Mouse (Mus musculus): Measurements from ENCODE around the gene Zswim3. TPM values are rescaled to one million over a fixed set of nuclear protein-coding genes. Genes with fewer than 3 reads are reported as not detected.

Zswim3 gene
- polyA plus RNA-seq, 1 experiment from 2014 or later = 13.0 TPM

- DNase-seq (ENCODE audit: low spot score) (no peak), ATAC-seq (no peak)
- H3K9ac ChIP-seq (ENCODE audit: low read length) = no peak overlapping the region
- no peaks in the 10 kb centered on the region for H3K9me3 ChIP-seq (replicated peaks; ENCODE audit: control insufficient read depth, low read length)
- no peak overlapping the region for H3K27ac ChIP-seq (ENCODE audit: low read depth, low read length)
- no peaks in the 10 kb centered on the region for H3K27me3 ChIP-seq (replicated peaks; ENCODE audit: control insufficient read depth, insufficient read depth, low read length)
- no peaks in the 10 kb centered on the region for H3K36me3 ChIP-seq (ENCODE audit: control insufficient read depth, insufficient read depth, low read length)
- no peak overlapping the region for H3K4me3 ChIP-seq (ENCODE audit: low read depth, low read length)
- 83% methylated on average over 7 of the region's 7 CpGs for WGBS
- no peaks in the 10 kb centered on the region for H3K4me1 ChIP-seq (ENCODE audit: control insufficient read depth, insufficient read depth, low read length)
- H3K4me2 ChIP-seq (ENCODE audit: low read length) = no peak overlapping the region
These were observed 63.6 kb downstream of the Zswim3 start for GRCm38 (mm10) chr2:164868491-164868890.

Other genes with a start within 250 kb of the Zswim3 start
- 5.2 and 5.8 TPM in 2 replicates for gene Wfdc2, start 242.7 kb upstream of the Zswim3 start, polyA plus RNA-seq (2014; fragmentation: Nextera tagmentation; extraction: Ambion mirVana)
- not detected in 2 replicates for gene Spint3, start 231.6 kb upstream of the Zswim3 start, polyA plus RNA-seq (2014; fragmentation: Nextera tagmentation; extraction: Ambion mirVana)
- gene Wfdc6a, start 219.7 kb upstream of the Zswim3 start, polyA plus RNA-seq (2014; fragmentation: Nextera tagmentation; extraction: Ambion mirVana) = not detected in 2 replicates
- not detected in 2 replicates for gene Eppin, start 211.5 kb upstream of the Zswim3 start, polyA plus RNA-seq (2014; fragmentation: Nextera tagmentation; extraction: Ambion mirVana)
- not detected in 2 replicates for gene Wfdc6b, start 191.6 kb upstream of the Zswim3 start, polyA plus RNA-seq (2014; fragmentation: Nextera tagmentation; extraction: Ambion mirVana)
- not detected in 2 replicates for gene Wfdc8, start 191.5 kb upstream of the Zswim3 start, polyA plus RNA-seq (2014; fragmentation: Nextera tagmentation; extraction: Ambion mirVana)
- not detected in 2 replicates for gene Wfdc16, start 166.3 kb upstream of the Zswim3 start, polyA plus RNA-seq (2014; fragmentation: Nextera tagmentation; extraction: Ambion mirVana)
- not detected in 2 replicates for gene Wfdc10, start 149.1 kb upstream of the Zswim3 start, polyA plus RNA-seq (2014; fragmentation: Nextera tagmentation; extraction: Ambion mirVana)
- not detected in 2 replicates for gene Wfdc9, start 148.5 kb upstream of the Zswim3 start, polyA plus RNA-seq (2014; fragmentation: Nextera tagmentation; extraction: Ambion mirVana)
- gene Wfdc11, start 131.0 kb upstream of the Zswim3 start, polyA plus RNA-seq (2014; fragmentation: Nextera tagmentation; extraction: Ambion mirVana) = not detected in 2 replicates
- not detected in 2 replicates for gene Wfdc13, start 120.0 kb upstream of the Zswim3 start, polyA plus RNA-seq (2014; fragmentation: Nextera tagmentation; extraction: Ambion mirVana)
- gene Spint4, start 106.6 kb upstream of the Zswim3 start, polyA plus RNA-seq (2014; fragmentation: Nextera tagmentation; extraction: Ambion mirVana) = not detected in 2 replicates
- gene Spint5, start 89.8 kb upstream of the Zswim3 start, polyA plus RNA-seq (2014; fragmentation: Nextera tagmentation; extraction: Ambion mirVana) = not detected in 2 replicates
- gene Wfdc3, start 59.2 kb upstream of the Zswim3 start, polyA plus RNA-seq (2014; fragmentation: Nextera tagmentation; extraction: Ambion mirVana) = 0.35 and 0.77 TPM in 2 replicates
- 62.2 and 64.9 TPM in 2 replicates for gene Dnttip1, start 59.1 kb upstream of the Zswim3 start, polyA plus RNA-seq (2014; fragmentation: Nextera tagmentation; extraction: Ambion mirVana)
- gene Ube2c, start 35.2 kb upstream of the Zswim3 start, polyA plus RNA-seq (2014; fragmentation: Nextera tagmentation; extraction: Ambion mirVana) = 162 and 198 TPM in 2 replicates
- gene Tnnc2, start 25.1 kb upstream of the Zswim3 start, polyA plus RNA-seq (2014; fragmentation: Nextera tagmentation; extraction: Ambion mirVana) = not detected in 2 replicates
- gene Snx21, start 19.3 kb upstream of the Zswim3 start, polyA plus RNA-seq (2014; fragmentation: Nextera tagmentation; extraction: Ambion mirVana) = 20.4 and 22.8 TPM in 2 replicates
- 12.0 and 14.3 TPM in 2 replicates for gene Acot8, start 216 bp upstream of the Zswim3 start, polyA plus RNA-seq (2014; fragmentation: Nextera tagmentation; extraction: Ambion mirVana)
- 19.5 and 23.5 TPM in 2 replicates for gene Zswim1, start 17.6 kb downstream of the Zswim3 start, polyA plus RNA-seq (2014; fragmentation: Nextera tagmentation; extraction: Ambion mirVana)
- gene Spata25, start 23.4 kb downstream of the Zswim3 start, polyA plus RNA-seq (2014; fragmentation: Nextera tagmentation; extraction: Ambion mirVana) = 0.30 TPM in 1 of 2 replicates, not detected in the other
- gene Ctsa, start 27.8 kb downstream of the Zswim3 start, polyA plus RNA-seq (2014; fragmentation: Nextera tagmentation; extraction: Ambion mirVana) = 79.5 and 84.4 TPM in 2 replicates
- 3.9 and 5.8 TPM in 2 replicates for gene Neurl2, start 28.4 kb downstream of the Zswim3 start, polyA plus RNA-seq (2014; fragmentation: Nextera tagmentation; extraction: Ambion mirVana)
- 58.4 and 80.3 TPM in 2 replicates for gene Pltp, start 52.6 kb downstream of the Zswim3 start, polyA plus RNA-seq (2014; fragmentation: Nextera tagmentation; extraction: Ambion mirVana)
- gene Pcif1, start 74.2 kb downstream of the Zswim3 start, polyA plus RNA-seq (2014; fragmentation: Nextera tagmentation; extraction: Ambion mirVana) = 83.9 and 85.1 TPM in 2 replicates
- 8.9 and 13.4 TPM in 2 replicates for gene Zfp335, start 106.7 kb downstream of the Zswim3 start, polyA plus RNA-seq (2014; fragmentation: Nextera tagmentation; extraction: Ambion mirVana)
- gene Mmp9, start 135.7 kb downstream of the Zswim3 start, polyA plus RNA-seq (2014; fragmentation: Nextera tagmentation; extraction: Ambion mirVana) = 12.8 and 15.5 TPM in 2 replicates
- gene Slc12a5, start 155.7 kb downstream of the Zswim3 start, polyA plus RNA-seq (2014; fragmentation: Nextera tagmentation; extraction: Ambion mirVana) = 15.1 and 17.7 TPM in 2 replicates
- gene Ncoa5, start 229.8 kb downstream of the Zswim3 start, polyA plus RNA-seq (2014; fragmentation: Nextera tagmentation; extraction: Ambion mirVana) = 69.6 and 95.3 TPM in 2 replicates

Measured in forebrain, embryonic 14.5 days (tissue).